Mouse (Mus musculus): ENCODE measurements at regions not wholly inside any gene's neighbourhood (a gene's known extent, or its start where the extent isn't known, plus 50 kb on each side); places are given as distances from the start of the nearest gene placed in this dataset.
A peak's percentile ranks its signal among the peaks of the same experiment; 100 is the strongest.

DNA sequence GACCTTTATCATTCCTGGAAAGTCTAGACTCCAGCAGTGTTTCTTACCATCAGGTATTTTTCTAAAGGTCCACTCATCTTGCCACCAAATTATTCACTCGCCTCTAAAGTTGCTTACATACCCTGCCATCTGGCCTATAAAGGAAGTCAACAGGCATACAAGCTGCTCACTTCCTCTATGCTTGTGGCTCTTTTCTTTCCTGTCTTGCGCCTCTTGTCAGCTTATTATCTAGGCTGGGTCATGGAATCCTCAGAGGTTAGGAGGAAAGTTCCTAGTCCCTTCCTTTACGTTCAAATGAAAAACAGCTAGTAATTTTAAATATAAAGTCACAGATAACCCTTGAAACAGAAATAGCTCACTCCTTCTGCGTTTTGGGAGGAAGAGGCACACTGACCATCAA, 97.9 kb downstream of the Lipi start:
- intact Hi-C loops (cut with DNase I) = no loop called here
- DNase-seq = no peak

- no peak for DNase-seq
- intact Hi-C loops (cut with DNase I) = no loop called here
Observed at GRCm38 (mm10) chr16:75483878-75484277, 102.0 kb downstream of the Lipi start.

- intact Hi-C loops (cut with DNase I) = no loop called here
- DNase-seq = no peak
Observed at GRCm38 (mm10) chr16:75465420-75465975, 120.4 kb downstream of the Lipi start.

GRCm38 (mm10) chr16:75462136-75462535, 123.7 kb downstream of the Lipi start:
- no peak for DNase-seq
- intact Hi-C loops (cut with DNase I) = no loop called here

DNA sequence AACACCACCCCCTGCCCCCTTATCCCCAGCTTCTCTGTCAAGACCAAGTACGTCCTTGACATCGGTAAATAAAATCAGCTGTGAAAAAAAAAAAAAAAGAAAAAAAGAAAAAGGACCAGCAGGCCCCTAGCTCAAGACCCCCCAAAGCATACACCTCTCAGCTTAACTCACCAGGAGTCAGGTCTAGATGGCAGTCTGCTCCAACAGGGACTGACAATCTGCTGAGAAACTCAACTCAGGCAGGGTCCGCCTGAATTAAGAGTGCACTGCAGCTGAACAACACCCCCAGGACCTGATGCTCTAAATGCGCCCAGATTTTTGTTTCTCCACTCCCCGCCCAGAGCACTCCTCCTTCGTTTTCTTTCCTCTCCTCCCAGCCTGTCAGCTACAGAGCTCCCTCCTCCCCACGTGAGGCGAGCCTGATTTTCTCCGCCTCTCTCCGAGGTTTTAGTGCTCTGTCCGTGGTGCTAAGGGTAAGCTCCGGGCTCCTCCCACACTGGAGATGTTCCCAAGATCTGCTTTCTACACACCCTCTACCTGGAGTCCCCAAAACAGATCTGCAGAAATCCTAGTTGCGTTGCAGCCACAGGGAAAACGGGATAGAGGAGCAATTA, 138.9 kb downstream of the Lipi start:
- intact Hi-C loops (cut with DNase I) = no loop called here
- DNase-seq = peak; percentile 21

DNA sequence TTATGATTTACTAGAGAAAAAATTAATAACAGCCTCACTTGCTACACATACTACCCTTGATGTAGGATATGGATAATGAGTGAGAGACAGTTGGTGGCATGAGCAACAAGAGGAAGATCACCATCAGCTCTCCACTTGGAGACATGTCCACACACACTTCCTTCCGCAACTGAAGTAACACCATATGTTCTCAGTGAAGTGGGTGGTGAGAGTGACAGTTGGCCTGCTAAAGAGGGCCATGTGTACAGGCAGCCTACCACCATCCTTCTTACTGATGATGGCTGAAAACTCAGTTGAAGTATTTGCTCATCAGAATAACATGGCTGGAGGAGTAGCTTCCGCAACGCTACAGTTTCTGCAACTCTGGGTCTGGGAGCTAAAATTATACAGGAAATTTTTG, 146.6 kb downstream of the Lipi start:
- intact Hi-C loops (cut with DNase I) = no loop called here
- no peak for DNase-seq

GRCm38 (mm10) chr16:75433227-75433626, 152.6 kb downstream of the Lipi start:
- no peak for DNase-seq
- intact Hi-C loops (cut with DNase I) = no loop called here

GRCm38 (mm10) chr16:75384526-75385222, 201.2 kb downstream of the Lipi start:
- DNase-seq = no peak
- intact Hi-C loops (cut with DNase I) = no loop called here

DNA sequence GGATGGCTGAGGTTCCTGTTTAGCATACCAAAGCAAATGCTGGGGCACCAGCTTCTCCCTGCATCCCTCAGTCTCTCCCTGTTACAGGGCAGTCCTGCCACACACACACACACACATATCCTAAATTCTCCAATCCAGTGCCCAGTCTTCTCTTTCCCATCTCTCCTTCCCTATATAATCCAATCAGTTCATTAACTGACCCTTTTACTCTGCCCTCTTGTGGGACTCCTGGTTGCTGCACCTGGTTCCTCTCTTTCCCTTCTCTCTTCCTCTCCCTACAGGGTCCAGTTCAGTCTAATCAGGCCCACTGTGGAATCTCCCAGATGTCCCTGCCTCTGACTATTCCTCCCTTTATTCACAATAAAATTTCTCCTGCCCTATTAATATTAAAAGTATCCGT, 204.7 kb downstream of the Lipi start:
- DNase-seq = no peak
- intact Hi-C loops (cut with DNase I) = no loop called here

DNA sequence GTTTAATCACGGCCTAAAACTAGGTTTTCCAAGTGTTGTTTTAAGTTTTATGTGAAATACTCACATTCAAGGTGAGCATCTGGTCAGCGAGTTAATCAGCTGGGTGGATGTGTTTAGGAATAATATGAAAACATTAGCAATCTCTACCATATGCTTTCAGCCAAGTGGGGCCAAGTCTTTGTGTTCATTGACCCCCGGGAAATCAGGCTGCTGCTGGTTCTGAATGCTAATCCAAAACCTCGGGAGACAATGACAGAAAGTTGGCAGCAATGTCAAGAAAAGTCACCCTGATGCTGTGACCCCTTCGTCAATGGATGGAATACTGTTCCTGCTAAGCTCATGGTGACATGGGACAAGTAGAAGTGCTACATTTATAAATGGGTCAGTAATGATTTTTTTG, 216.2 kb downstream of the Lipi start:
- DNase-seq = peak; percentile 20
- intact Hi-C loops (cut with DNase I) = no loop called here

DNA sequence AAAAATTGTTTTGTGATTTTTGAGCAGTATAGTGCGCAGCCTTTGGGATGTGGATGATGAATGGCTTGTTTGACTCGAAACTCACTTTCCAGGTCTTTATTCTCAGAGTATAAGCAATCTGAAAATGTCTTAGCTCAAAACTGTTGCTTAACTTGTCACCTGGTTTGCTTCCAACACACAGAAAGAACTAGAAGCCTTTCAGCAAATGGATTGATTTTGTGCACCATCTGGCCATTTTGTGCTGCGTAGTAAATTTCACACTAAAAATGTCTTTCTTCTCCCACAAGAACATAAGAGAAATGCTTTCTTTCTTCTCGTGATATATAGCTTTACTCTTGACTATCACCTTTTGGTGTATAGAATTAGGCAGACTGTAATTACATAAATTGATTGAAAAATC, 219.1 kb downstream of the Lipi start:
- DNase-seq = no peak
- intact Hi-C loops (cut with DNase I) = no loop called here

DNA sequence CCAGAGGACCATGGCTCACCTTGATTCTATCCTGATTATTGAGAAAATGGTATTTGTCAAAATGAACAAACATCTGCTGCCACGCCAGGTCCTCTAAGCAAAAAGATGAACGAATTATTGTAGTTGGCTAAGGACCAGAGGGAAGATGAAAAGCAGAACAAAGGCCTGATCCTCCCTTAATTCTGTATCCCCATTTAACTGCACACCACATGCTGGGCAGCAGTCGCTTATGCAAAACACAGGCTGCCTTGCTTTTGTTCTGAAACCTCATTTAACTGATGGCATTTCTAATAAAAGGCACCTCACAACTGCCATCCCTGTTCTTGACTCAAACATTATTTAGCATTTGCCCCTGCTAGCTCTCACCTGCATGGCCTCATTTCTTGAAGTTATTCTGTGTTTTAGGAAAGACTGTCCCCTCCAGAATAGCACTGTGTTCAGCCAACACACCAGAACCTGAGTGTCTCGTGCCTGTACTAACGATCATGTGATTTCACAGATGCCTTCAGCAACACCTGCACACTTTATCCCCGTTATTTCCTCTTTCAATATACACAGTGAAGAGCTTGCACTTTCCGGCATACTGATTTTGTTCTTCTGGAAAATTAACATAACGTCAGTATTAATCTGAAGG, 220.4 kb downstream of the Lipi start:
- DNase-seq = no peak
- intact Hi-C loops (cut with DNase I) = no loop called here

GRCm38 (mm10) chr16:75362095-75362494, 223.8 kb downstream of the Lipi start:
- no peak for DNase-seq

DNA sequence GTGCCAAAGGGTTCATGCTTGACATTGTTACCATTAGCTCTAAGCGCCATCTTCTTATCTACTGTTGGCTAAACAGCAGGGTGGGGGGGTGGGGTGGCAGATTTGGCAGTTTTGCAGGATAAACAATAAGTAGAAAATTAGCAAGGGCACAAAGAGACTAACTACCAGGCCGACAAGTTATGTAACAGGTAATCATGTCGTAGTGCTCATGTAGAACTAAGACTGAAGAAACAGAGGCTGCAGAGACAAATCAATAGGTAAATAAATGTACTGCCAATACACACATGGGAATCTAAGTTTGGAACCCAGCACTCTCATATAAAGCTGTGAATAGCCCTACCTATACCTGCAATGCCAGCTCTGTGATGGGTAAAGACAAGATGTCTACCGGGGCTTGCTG, 225.1 kb downstream of the Lipi start:
- DNase-seq = no peak
- intact Hi-C loops (cut with DNase I) = no loop called here

More at GRCm38 (mm10) chr16:75362095-75362494, 223.8 kb downstream of the Lipi start:
- intact Hi-C loops (cut with DNase I) = no loop called here

GRCm38 (mm10) chr16:75353394-75353793, 232.5 kb downstream of the Lipi start:
- intact Hi-C loops (cut with DNase I) = loop anchor here (5.0 kb wide), 1 partner anchor 174 kb away; no protein-coding TSS in a partner anchor

DNA sequence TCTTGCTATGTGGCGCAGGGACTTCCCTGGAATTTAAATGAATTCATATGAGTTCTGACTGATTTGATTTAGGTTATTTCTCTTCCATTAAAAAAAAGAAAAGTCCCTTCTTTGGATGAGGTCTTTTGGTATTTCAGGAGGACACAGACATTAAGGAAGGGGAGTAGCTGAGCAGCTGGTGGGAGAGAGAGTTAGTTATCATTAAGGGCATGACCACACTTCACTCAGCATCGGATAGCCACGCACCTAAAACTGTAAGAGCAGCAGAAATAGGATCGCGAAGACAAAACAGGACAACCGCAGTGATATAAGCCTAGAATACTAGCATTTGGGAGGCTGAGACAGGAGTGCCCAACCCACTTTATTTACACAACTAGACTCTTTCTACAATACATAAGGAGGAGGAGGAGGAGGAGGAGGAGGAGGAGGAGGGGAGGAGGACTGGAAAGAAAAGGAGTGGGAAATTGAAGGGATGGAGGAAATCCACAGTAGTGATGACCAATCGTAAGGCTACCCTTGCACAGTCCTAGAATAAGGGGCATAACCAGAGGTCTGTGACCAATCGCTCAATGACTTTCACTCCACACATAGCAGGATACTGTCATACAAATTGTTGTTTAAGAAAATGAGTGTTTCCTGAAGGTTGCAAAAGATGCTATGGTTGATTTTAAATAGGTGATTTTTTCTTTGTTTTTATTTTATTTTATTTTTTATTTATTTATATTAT, 241.5 kb downstream of the Lipi start:
- intact Hi-C loops (cut with DNase I) = loop anchor here (5.0 kb wide), 1 partner anchor 188 kb away; no protein-coding TSS in a partner anchor
- DNase-seq = no peak

More at GRCm38 (mm10) chr16:75353394-75353793, 232.5 kb downstream of the Lipi start:
- DNase-seq = no peak

DNA sequence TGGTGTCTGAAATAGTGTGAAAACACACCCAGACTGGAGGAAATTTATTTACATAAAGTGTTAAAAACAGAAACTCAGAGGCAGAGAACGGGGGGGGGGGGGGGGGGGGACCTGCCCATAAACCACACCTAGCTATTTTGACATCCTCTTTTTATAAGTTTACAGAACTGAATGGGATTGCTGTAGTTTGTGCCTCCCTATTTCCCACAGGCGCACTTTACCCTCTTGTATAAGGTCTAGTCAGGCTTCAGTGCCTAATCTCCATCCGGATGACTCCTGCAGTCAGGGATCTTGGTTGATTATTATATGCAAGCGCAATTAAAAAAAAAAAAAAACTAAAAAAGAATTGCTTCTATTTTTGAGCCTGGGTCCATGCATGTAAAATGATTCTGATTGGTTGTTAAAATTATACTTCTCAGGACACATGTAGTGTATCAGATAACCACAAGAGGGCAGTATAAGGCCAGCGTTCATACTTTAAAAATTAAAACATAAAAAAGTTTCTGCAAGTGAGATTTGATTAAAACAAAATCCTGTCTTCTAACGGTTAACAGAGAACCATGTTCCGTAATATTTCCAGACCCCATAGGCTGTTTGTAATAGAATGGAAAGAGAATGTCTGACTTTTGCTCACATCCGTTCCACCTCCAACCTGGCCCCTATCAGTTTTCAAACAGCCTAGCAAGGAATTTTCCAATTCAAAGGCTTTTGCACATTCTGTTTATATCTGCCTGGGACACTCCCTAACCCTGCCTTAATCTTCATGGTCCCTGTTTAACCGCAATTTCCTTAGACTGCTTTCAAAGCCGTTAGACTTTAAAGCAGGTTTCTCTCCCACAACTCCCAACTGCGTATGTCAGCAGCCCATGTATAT, 242.6 kb downstream of the Lipi start:
- DNase-seq = no peak
- intact Hi-C loops (cut with DNase I) = loop anchor here (5.0 kb wide), 1 partner anchor 189 kb away; no protein-coding TSS in a partner anchor

DNA sequence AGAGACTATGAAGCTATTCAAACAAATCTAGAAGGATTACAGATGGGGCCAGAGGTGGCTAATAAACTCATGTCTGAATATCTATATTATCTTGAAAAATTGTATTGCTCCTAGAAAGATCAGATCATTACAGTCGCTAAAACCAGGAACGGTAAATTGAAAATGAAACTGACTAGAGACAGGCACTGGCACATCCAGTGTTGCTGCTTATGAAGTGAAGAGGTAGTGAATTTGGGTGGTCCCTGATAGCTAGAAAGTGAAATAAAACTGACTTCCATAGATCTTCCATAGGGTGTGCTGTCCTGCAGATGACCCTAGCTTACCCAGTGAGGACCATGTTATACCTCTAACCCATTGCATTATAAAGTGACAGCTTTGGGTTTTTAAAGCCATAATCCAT, 251.6 kb downstream of the Lipi start:
- intact Hi-C loops (cut with DNase I) = no loop called here
- DNase-seq = no peak

- intact Hi-C loops (cut with DNase I) = no loop called here
Observed at GRCm38 (mm10) chr16:75333750-75334149, 252.1 kb downstream of the Lipi start.

GRCm38 (mm10) chr16:75332853-75333252, 253.0 kb downstream of the Lipi start:
- intact Hi-C loops (cut with DNase I) = no loop called here
- no peak for DNase-seq

More at GRCm38 (mm10) chr16:75333750-75334149, 252.1 kb downstream of the Lipi start:
- no peak for DNase-seq

All from left cerebral cortex, postnatal 4 days (tissue).